Mouse (Mus musculus) bone marrow macrophage, adult 2 months (primary cell): Measurements from ENCODE around the gene Ccdc151.

Experiments used
- CTCF ChIP-seq: IDR thresholded peaks from 2 replicates; pipeline ENCODE4 v1.5.1; 2012; ENCODE audit warnings: low read depth, mild to moderate bottlenecking, low read length, moderate library complexity
- POLR2A ChIP-seq: IDR thresholded peaks from 2 replicates; pipeline ENCODE4 v1.6.1; 2012; ENCODE audit warnings: mild to moderate bottlenecking, low read depth, low read length, borderline replicate concordance

DNA sequence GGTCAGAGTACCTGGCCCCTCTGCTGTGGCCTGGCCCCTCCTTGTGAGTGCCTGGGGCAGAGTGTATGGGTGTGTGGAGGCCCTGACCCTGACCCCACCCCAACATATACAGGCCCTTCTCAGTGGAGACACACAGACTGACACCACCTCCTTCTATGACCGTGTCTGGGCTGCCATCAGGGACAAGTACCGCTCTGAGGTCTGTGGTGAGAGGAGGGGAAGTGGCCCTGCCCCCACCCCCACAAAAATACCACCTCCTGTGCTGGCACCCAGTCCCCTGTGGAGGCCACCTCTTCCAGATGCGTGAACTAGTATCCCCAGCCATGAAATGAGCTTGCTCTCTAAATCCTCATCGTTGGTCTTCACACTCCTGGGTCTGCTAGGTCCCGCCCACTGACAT, 8.6 kb upstream of the Ccdc151 start:
- TF ChIP-seq CTCF = no peak
- no peak for TF ChIP-seq POLR2A
